Mouse (Mus musculus): ENCODE measurements at regions not wholly inside any gene's neighbourhood (a gene's known extent, or its start where the extent isn't known, plus 50 kb on each side); places are given as distances from the start of the nearest gene placed in this dataset.

- no peaks in the 10 kb centered on the region for H3K36me3 ChIP-seq (ENCODE audit: insufficient read depth, low read length)
- no peak for ATAC-seq
- TF ChIP-seq CTCF (IDR thresholded peaks at IDR 0.05; ENCODE audit: low read depth): no peak
- no peaks in the 10 kb centered on the region for H3K9me3 ChIP-seq (ENCODE audit: low read length)
- H3K27me3 ChIP-seq (ENCODE audit: insufficient read depth, low read length): no peaks in the 10 kb centered on the region
- no peaks in the 10 kb centered on the region for H3K4me1 ChIP-seq (ENCODE audit: insufficient read depth, low read length)
- H3K4me2 ChIP-seq (ENCODE audit: low read depth, low read length): no peak overlapping the region
- 56% methylated on average over 2 of the region's 2 CpGs for WGBS
- no peak overlapping the region for H3K27ac ChIP-seq
- H3K4me3 ChIP-seq (ENCODE audit: low read length): no peak overlapping the region
- no peak overlapping the region for H3K9ac ChIP-seq (replicated peaks; ENCODE audit: low read length)
- DNase-seq (ENCODE audit: low spot score): no peak
These were observed 245.2 kb downstream of the Sv2b start for GRCm38 (mm10) chr7:75063816-75064215.

- no peak for DNase-seq (ENCODE audit: low spot score)
- ATAC-seq: no peak
- no peaks in the 10 kb centered on the region for H3K36me3 ChIP-seq (ENCODE audit: insufficient read depth, low read length)
- no peaks in the 10 kb centered on the region for H3K4me1 ChIP-seq (ENCODE audit: insufficient read depth, low read length)
- no peak overlapping the region for H3K4me2 ChIP-seq (ENCODE audit: low read depth, low read length)
- TF ChIP-seq CTCF (IDR thresholded peaks at IDR 0.05; ENCODE audit: low read depth): no peak
- no peaks in the 10 kb centered on the region for H3K9me3 ChIP-seq (ENCODE audit: low read length)
- WGBS: 84% methylated on average over 1 of the region's 1 CpGs
- H3K27ac ChIP-seq: no peak overlapping the region
- H3K4me3 ChIP-seq (ENCODE audit: low read length): no peak overlapping the region
- H3K9ac ChIP-seq (replicated peaks; ENCODE audit: low read length): no peak overlapping the region
- no peaks in the 10 kb centered on the region for H3K27me3 ChIP-seq (ENCODE audit: insufficient read depth, low read length)
These were observed 258.8 kb downstream of the Sv2b start for GRCm38 (mm10) chr7:75050231-75050630.

GRCm38 (mm10) chr7:75049751-75050150 lies 259.3 kb downstream of the Sv2b start:
- no peaks in the 10 kb centered on the region for H3K9me3 ChIP-seq (ENCODE audit: low read length)
- no peaks in the 10 kb centered on the region for H3K4me1 ChIP-seq (ENCODE audit: insufficient read depth, low read length)
- TF ChIP-seq CTCF (IDR thresholded peaks at IDR 0.05; ENCODE audit: low read depth): no peak
- H3K4me3 ChIP-seq (ENCODE audit: low read length): no peak overlapping the region
- H3K27me3 ChIP-seq (ENCODE audit: insufficient read depth, low read length): no peaks in the 10 kb centered on the region
- DNase-seq (ENCODE audit: low spot score) (no peak), ATAC-seq (no peak)
- WGBS: 92% methylated on average over 5 of the region's 5 CpGs
- no peaks in the 10 kb centered on the region for H3K36me3 ChIP-seq (ENCODE audit: insufficient read depth, low read length)
- no peak overlapping the region for H3K9ac ChIP-seq (replicated peaks; ENCODE audit: low read length)
- no peak overlapping the region for H3K27ac ChIP-seq
- H3K4me2 ChIP-seq (ENCODE audit: low read depth, low read length): no peak overlapping the region

- H3K4me1 ChIP-seq (ENCODE audit: insufficient read depth, low read length): no peaks in the 10 kb centered on the region
- H3K4me3 ChIP-seq (ENCODE audit: low read length): no peak overlapping the region
- no peak overlapping the region for H3K4me2 ChIP-seq (ENCODE audit: low read depth, low read length)
- DNase-seq (ENCODE audit: low spot score) (no peak), ATAC-seq (no peak)
- no peaks in the 10 kb centered on the region for H3K36me3 ChIP-seq (ENCODE audit: insufficient read depth, low read length)
- no peak overlapping the region for H3K27ac ChIP-seq
- no peaks in the 10 kb centered on the region for H3K9me3 ChIP-seq (ENCODE audit: low read length)
- WGBS: 87% methylated on average over 2 of the region's 2 CpGs
- no peak overlapping the region for H3K9ac ChIP-seq (replicated peaks; ENCODE audit: low read length)
- TF ChIP-seq CTCF (IDR thresholded peaks at IDR 0.05; ENCODE audit: low read depth): no peak
- no peaks in the 10 kb centered on the region for H3K27me3 ChIP-seq (ENCODE audit: insufficient read depth, low read length)
These were observed 260.2 kb downstream of the Sv2b start for GRCm38 (mm10) chr7:75048822-75049221.

GRCm38 (mm10) chr7:75047827-75048226 lies 261.2 kb downstream of the Sv2b start:
- WGBS: 76% methylated on average over 3 of the region's 3 CpGs
- DNase-seq (ENCODE audit: low spot score): no peak
- no peak for ATAC-seq

GRCm38 (mm10) chr7:75040871-75041270 lies 268.2 kb downstream of the Sv2b start:
- DNase-seq (ENCODE audit: low spot score) (peak; percentile 9), ATAC-seq (no peak)
- Histone ChIP-seq H3K4me3 (ENCODE audit: low read length) (no peak overlapping the region), H3K9me3 (ENCODE audit: low read length) (no peaks in the 10 kb centered on the region), H3K4me1 (ENCODE audit: insufficient read depth, low read length) (no peaks in the 10 kb centered on the region; the same call in 1 of the 2 replicates), H3K4me2 (ENCODE audit: low read depth, low read length) (no peak overlapping the region), H3K27me3 (ENCODE audit: insufficient read depth, low read length) (no peaks in the 10 kb centered on the region), H3K27ac (no peak overlapping the region), H3K9ac (replicated peaks; ENCODE audit: low read length) (no peak overlapping the region), H3K36me3 (ENCODE audit: insufficient read depth, low read length) (no peaks in the 10 kb centered on the region)
- 65% methylated on average over 6 of the region's 6 CpGs for WGBS
- no peak for TF ChIP-seq CTCF (IDR thresholded peaks at IDR 0.05; ENCODE audit: low read depth)

More at GRCm38 (mm10) chr7:75047827-75048226, 261.2 kb downstream of the Sv2b start:
- Histone ChIP-seq H3K4me1 (ENCODE audit: insufficient read depth, low read length) (no peaks in the 10 kb centered on the region), H3K9me3 (ENCODE audit: low read length) (no peaks in the 10 kb centered on the region), H3K4me2 (ENCODE audit: low read depth, low read length) (no peak overlapping the region), H3K9ac (replicated peaks; ENCODE audit: low read length) (no peak overlapping the region), H3K27me3 (ENCODE audit: insufficient read depth, low read length) (no peaks in the 10 kb centered on the region), H3K36me3 (ENCODE audit: insufficient read depth, low read length) (no peaks in the 10 kb centered on the region), H3K4me3 (ENCODE audit: low read length) (no peak overlapping the region), H3K27ac (no peak overlapping the region)
- no peak for TF ChIP-seq CTCF (IDR thresholded peaks at IDR 0.05; ENCODE audit: low read depth)

GRCm38 (mm10) chr7:75026191-75026590 lies 282.9 kb downstream of the Sv2b start:
- DNase-seq (ENCODE audit: low spot score) (peak; percentile 5), ATAC-seq (no peak)
- no peak overlapping the region for H3K9ac ChIP-seq (replicated peaks; ENCODE audit: low read length)
- H3K36me3 ChIP-seq (ENCODE audit: insufficient read depth, low read length): no peaks in the 10 kb centered on the region
- no peaks in the 10 kb centered on the region for H3K27me3 ChIP-seq (ENCODE audit: insufficient read depth, low read length)
- no peak overlapping the region for H3K4me2 ChIP-seq (ENCODE audit: low read depth, low read length)
- no peak overlapping the region for H3K27ac ChIP-seq
- H3K9me3 ChIP-seq (ENCODE audit: low read length): no peaks in the 10 kb centered on the region
- H3K4me3 ChIP-seq (ENCODE audit: low read length): no peak overlapping the region
- H3K4me1 ChIP-seq (ENCODE audit: insufficient read depth, low read length): no peaks in the 10 kb centered on the region
- WGBS: 22% methylated on average over 2 of the region's 2 CpGs
- TF ChIP-seq CTCF (IDR thresholded peaks at IDR 0.05; ENCODE audit: low read depth): no peak
